Mouse (Mus musculus) thymus, postnatal 36 days (tissue): ENCODE measurements at regions not wholly inside any gene's neighbourhood (a gene's known extent, or its start where the extent isn't known, plus 50 kb on each side); places are given as distances from the start of the nearest gene placed in this dataset.

Source experiments
- DNase-seq, 2 experiments: peaks; one replicate each; pipeline ENCODE4 v3.0.0; 2022; ENCODE audit warnings: mixed read lengths in 2 of 2

GRCm38 (mm10) chr8:127915591-127916028 is 442.8 kb upstream of the Nrp1 start:
- DNase-seq, result no peak

GRCm38 (mm10) chr8:127921925-127922324 is 436.5 kb upstream of the Nrp1 start:
- DNase-seq, result no peak

- DNase-seq, result no peak
These were observed 435.1 kb upstream of the Nrp1 start for GRCm38 (mm10) chr8:127923321-127923720.

- DNase-seq, result no peak
These were observed 426.1 kb upstream of the Nrp1 start for GRCm38 (mm10) chr8:127932276-127932675.

GRCm38 (mm10) chr8:127936792-127937435 is 421.5 kb upstream of the Nrp1 start:
- DNase-seq, result no peak

GRCm38 (mm10) chr8:127939284-127939985 is 419.0 kb upstream of the Nrp1 start:
- DNase-seq, result no peak

GRCm38 (mm10) chr8:127939986-127940359 is 418.4 kb upstream of the Nrp1 start:
- no peak for DNase-seq

GRCm38 (mm10) chr8:127942319-127942718 is 416.1 kb upstream of the Nrp1 start:
- DNase-seq, result no peak

- DNase-seq, result no peak
These were observed 413.4 kb upstream of the Nrp1 start for GRCm38 (mm10) chr8:127944955-127945498.

GRCm38 (mm10) chr8:127957571-127957970 is 400.8 kb upstream of the Nrp1 start:
- no peak for DNase-seq

- DNase-seq, result no peak
These were observed 399.9 kb upstream of the Nrp1 start for GRCm38 (mm10) chr8:127958351-127959044.

- peak; percentile 14 to 35 for DNase-seq
These were observed 395.5 kb upstream of the Nrp1 start for GRCm38 (mm10) chr8:127962862-127963261.

GRCm38 (mm10) chr8:127963625-127964024 is 394.8 kb upstream of the Nrp1 start:
- DNase-seq, result no peak

GRCm38 (mm10) chr8:127964801-127965200 is 393.6 kb upstream of the Nrp1 start:
- no peak for DNase-seq

GRCm38 (mm10) chr8:127965341-127965740 is 393.1 kb upstream of the Nrp1 start:
- DNase-seq, result no peak

- no peak for DNase-seq
These were observed 390.4 kb upstream of the Nrp1 start for GRCm38 (mm10) chr8:127968026-127968425.

- DNase-seq, result no peak
These were observed 385.2 kb upstream of the Nrp1 start for GRCm38 (mm10) chr8:127973194-127973593.

GRCm38 (mm10) chr8:127977746-127978145 is 380.7 kb upstream of the Nrp1 start:
- no peak for DNase-seq

- DNase-seq, result no peak
These were observed 379.0 kb upstream of the Nrp1 start for GRCm38 (mm10) chr8:127979180-127980030.

- DNase-seq, result no peak
These were observed 376.2 kb upstream of the Nrp1 start for GRCm38 (mm10) chr8:127982165-127982564.

- no peak for DNase-seq
These were observed 372.8 kb upstream of the Nrp1 start for GRCm38 (mm10) chr8:127985616-127986015.

- no peak for DNase-seq
These were observed 369.5 kb upstream of the Nrp1 start for GRCm38 (mm10) chr8:127988887-127989286.

- no peak for DNase-seq
These were observed 363.5 kb upstream of the Nrp1 start for GRCm38 (mm10) chr8:127994898-127995297.
